ENCODE assay signal across 15 mouse cellular contexts in the genomic region with DNA sequence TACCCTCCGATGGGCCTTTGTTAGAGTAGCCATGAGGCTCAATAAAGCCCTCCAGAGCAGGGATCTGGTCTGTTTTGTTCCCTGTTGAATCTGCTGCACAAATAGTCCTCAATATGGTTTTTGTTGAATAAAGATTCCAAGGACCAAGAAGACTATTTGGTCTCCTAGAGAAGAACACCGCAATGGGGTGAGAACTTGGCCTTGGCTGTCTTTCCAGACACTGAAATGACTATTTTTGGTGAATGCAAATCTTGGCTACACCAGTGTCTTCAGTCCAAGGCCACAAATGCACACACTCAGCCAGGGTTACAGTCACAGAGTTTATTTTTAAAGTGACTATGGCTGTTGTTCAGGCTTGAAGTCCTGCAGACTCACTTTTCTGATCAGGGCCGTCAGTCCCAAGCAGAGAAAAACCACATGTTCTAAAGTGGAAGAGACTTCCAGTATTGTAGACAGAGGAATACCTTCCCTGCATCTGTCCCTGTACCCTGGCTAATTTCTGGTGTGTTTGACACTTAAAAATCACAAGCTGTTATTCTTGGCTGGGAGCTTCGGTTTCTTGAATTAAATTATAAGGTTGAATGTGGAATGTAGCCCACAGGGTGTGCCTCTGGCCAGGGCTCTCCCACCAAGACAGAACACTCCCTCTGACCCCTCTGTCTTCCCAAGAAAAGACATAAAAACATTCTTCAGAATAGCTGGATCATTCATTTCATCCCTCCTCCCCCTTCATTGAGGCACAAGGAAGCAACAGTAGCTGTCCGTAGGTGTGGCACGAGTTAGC.
A peak's percentile ranks its signal among the peaks of the same experiment; 100 is the strongest.
DNase-seq lines count a peak whose midpoint lies in the region; ATAC-seq lines count a peak whose summit lies in the region.
"Had no signal": no experiment of that assay in that cellular context is flagged by ENCODE, and none has a peak within 500 bp of the region (broad histone marks: within the 10 kb centered on the region; RNA-seq: fewer than 3 reads in every experiment).

No protein-coding gene starts in this region.

- H3K9ac ChIP-seq in kidney, embryonic 16.5 days (replicated peaks; ENCODE audit: low read length): no peak overlapping the region
- no peak overlapping the region for H3K9ac ChIP-seq in intestine, embryonic 16.5 days (ENCODE audit: low read depth, low read length)
- H3K9ac ChIP-seq: hindbrain, embryonic 14.5 days; lung, embryonic 15.5 days had no signal

- WGBS in kidney, embryonic 16.5 days: 52% methylated on average over 6 of the region's 6 CpGs
- WGBS in intestine, embryonic 16.5 days: 67% methylated on average over 6 of the region's 6 CpGs

- no peak overlapping the region for H3K4me2 ChIP-seq in kidney, embryonic 16.5 days (replicated peaks; ENCODE audit: low read depth, low read length)
- H3K4me2 ChIP-seq in intestine, embryonic 16.5 days (ENCODE audit: low read depth, low read length): no peak overlapping the region
- H3K4me2 ChIP-seq: hindbrain, embryonic 14.5 days; lung, embryonic 15.5 days had no signal

- peak; percentile 57 for ATAC-seq in kidney, embryonic 16.5 days (ENCODE audit: low FRiP score, low TSS enrichment)
- peak; percentile 26; the same call in 1 of the 2 replicates for ATAC-seq in intestine, embryonic 16.5 days
- ATAC-seq in frontal cortex, adult (ENCODE audit: low TSS enrichment): no peak; the same call in 1 of the 2 replicates
- ATAC-seq: forebrain, embryonic 16.5 days had no signal

- H3K36me3 ChIP-seq in kidney, embryonic 16.5 days (ENCODE audit: insufficient read depth, low read length): no peaks in the 10 kb centered on the region
- no peaks in the 10 kb centered on the region for H3K36me3 ChIP-seq in intestine, embryonic 16.5 days (ENCODE audit: control insufficient read depth, insufficient read depth, low read length)
- H3K36me3 ChIP-seq: G1E; lung, embryonic 15.5 days had no signal

- DNase-seq in heart, adult 18-20 months: peak; percentile 15 to 18
- DNase-seq in heart, postnatal 4 days: no peak
- no peak for DNase-seq in kidney, adult 18-20 months
- peak; percentile 34 to 44 for DNase-seq in adrenal gland, postnatal 36 days
- DNase-seq: cerebellum, adult 2 months; gastrocnemius, adult 2 months; layer of hippocampus, postnatal 36 days; thymus, postnatal 25 days had no signal

- no peak overlapping the region for H3K4me3 ChIP-seq in kidney, embryonic 16.5 days (ENCODE audit: low read length)
- H3K4me3 ChIP-seq in intestine, embryonic 16.5 days (ENCODE audit: low read length): no peak overlapping the region
- H3K4me3 ChIP-seq: gastrocnemius, adult 2 months; lung, embryonic 15.5 days had no signal

- H3K4me1 ChIP-seq in kidney, embryonic 16.5 days (ENCODE audit: insufficient read depth, low read length): peaks cover 19% of the 10 kb centered on the region
- peaks cover 9% of the 10 kb centered on the region for H3K4me1 ChIP-seq in intestine, embryonic 16.5 days (ENCODE audit: control insufficient read depth, insufficient read depth, low read length)

- peak overlapping the region; percentile 2; the same call in 1 of the 2 replicates for H3K27ac ChIP-seq in kidney, embryonic 16.5 days (ENCODE audit: low read length)
- no peak overlapping the region for H3K27ac ChIP-seq in intestine, embryonic 16.5 days (ENCODE audit: low read length)
- H3K27ac ChIP-seq: gastrocnemius, adult 2 months; hindbrain, embryonic 14.5 days; lung, embryonic 15.5 days had no signal

- no peaks in the 10 kb centered on the region for H3K9me3 ChIP-seq in kidney, embryonic 16.5 days (ENCODE audit: low read length)
- no peaks in the 10 kb centered on the region for H3K9me3 ChIP-seq in intestine, embryonic 16.5 days (ENCODE audit: control insufficient read depth, low read length)
- H3K9me3 ChIP-seq: G1E; lung, embryonic 15.5 days had no signal

- no peaks in the 10 kb centered on the region for H3K27me3 ChIP-seq in kidney, embryonic 16.5 days (ENCODE audit: insufficient read depth, low read length)
- no peaks in the 10 kb centered on the region for H3K27me3 ChIP-seq in intestine, embryonic 16.5 days (replicated peaks; ENCODE audit: control insufficient read depth, insufficient read depth, low read length)
- H3K27me3 ChIP-seq: lung, embryonic 15.5 days had no signal

Comparison
In these comparisons a context has a peak if more than half of its experiments do, and no peak if none do; other contexts are left out.
1. DNase-seq: peak in heart, adult 18-20 months (2 of 2) and adrenal gland, postnatal 36 days (2 of 2); none in heart, postnatal 4 days (single experiment) and kidney, adult 18-20 months (single experiment).